In the genomic region with DNA sequence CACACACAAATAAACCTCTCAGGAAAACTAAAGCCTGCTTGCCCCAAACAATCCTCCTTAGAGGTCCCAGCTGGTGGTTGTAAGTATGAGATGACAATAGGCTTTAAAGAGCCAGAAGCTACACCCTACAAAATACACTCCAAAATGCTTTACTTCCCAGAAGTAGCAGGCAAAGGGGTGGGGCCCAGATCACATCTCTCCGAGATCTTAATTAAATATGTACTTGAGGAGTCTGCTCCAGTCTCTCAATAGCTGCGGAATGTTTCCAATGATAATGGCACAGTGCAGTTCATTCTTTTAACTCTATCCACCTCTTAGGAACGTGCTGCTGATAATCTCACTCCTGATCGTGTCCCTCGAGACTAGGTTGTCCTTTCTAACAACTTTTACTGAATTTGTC, we compare ENCODE assay signal across 21 mouse cellular contexts.
"Had no signal": no experiment of that assay in that cellular context is flagged by ENCODE, and none has a peak within 500 bp of the region (broad histone marks: within the 10 kb centered on the region; RNA-seq: fewer than 3 reads in every experiment).

No protein-coding gene starts in this region.

- H3K36me3 ChIP-seq: liver, embryonic 12.5 days; midbrain, embryonic 10.5 days; midbrain, embryonic 12.5 days; neural tube, embryonic 13.5 days; stomach, embryonic 15.5 days had no signal

- H3K4me3 ChIP-seq: limb, embryonic 15.5 days; liver, embryonic 12.5 days; midbrain, embryonic 10.5 days; midbrain, embryonic 12.5 days; myocyte; neural tube, embryonic 13.5 days; neural tube, embryonic 15.5 days; stomach, embryonic 15.5 days had no signal

- H3K27ac ChIP-seq: limb, embryonic 15.5 days; liver, embryonic 12.5 days; liver, embryonic 14.5 days; midbrain, embryonic 10.5 days; midbrain, embryonic 12.5 days; neural tube, embryonic 13.5 days; neural tube, embryonic 15.5 days; stomach, embryonic 15.5 days had no signal

- ATAC-seq: liver, embryonic 12.5 days; midbrain, embryonic 16.5 days had no signal

- DNase-seq: lung, adult 2 months; lung, postnatal 14 days; midbrain, embryonic 14.5 days; retina, postnatal 1 day; right cerebral cortex, adult 18-20 months; right cerebral cortex, postnatal 25 days; right cerebral cortex, postnatal 4 days; spleen, adult 18-20 months; thymus, adult 2 months; thymus, postnatal 25 days; thymus, postnatal 4 days had no signal

- H3K4me2 ChIP-seq: limb, embryonic 15.5 days; liver, embryonic 12.5 days; midbrain, embryonic 12.5 days; neural tube, embryonic 13.5 days; neural tube, embryonic 15.5 days; stomach, embryonic 15.5 days had no signal

- H3K27me3 ChIP-seq: limb, embryonic 15.5 days; liver, embryonic 12.5 days; neural tube, embryonic 13.5 days; neural tube, embryonic 15.5 days; stomach, embryonic 15.5 days had no signal

- H3K9me3 ChIP-seq: limb, embryonic 15.5 days; liver, embryonic 12.5 days; midbrain, embryonic 10.5 days; midbrain, embryonic 12.5 days; neural tube, embryonic 13.5 days; neural tube, embryonic 15.5 days; stomach, embryonic 15.5 days had no signal

- H3K4me1 ChIP-seq: limb, embryonic 15.5 days; liver, embryonic 12.5 days; neural tube, embryonic 13.5 days; stomach, embryonic 15.5 days had no signal

- H3K9ac ChIP-seq: limb, embryonic 15.5 days; liver, embryonic 12.5 days; liver, embryonic 14.5 days; midbrain, embryonic 12.5 days; neural tube, embryonic 13.5 days; neural tube, embryonic 15.5 days; stomach, embryonic 15.5 days had no signal
